Mouse (Mus musculus) bone marrow macrophage, adult 2 months (primary cell): ENCODE results near the gene Cfap43. TPM values are rescaled to one million over a fixed set of nuclear protein-coding genes. Genes with fewer than 3 reads are reported as not detected.
A peak's percentile ranks its signal among the peaks of the same experiment; 100 is the strongest.

Experiments used
- H3K27ac ChIP-seq: 2 replicates; pipeline ENCODE4 v1.5.1; 2012; ENCODE audit warnings: low read depth, low read length; ENCODE audit not compliant: insufficient read depth
- H3K4me1 ChIP-seq: 2 replicates; pipeline ENCODE4 v1.6.1; 2012; ENCODE audit warnings: low read length; ENCODE audit not compliant: control insufficient read depth, insufficient read depth
- H3K4me3 ChIP-seq: 2 replicates; pipeline ENCODE4 v1.5.1; 2012; ENCODE audit warnings: mild to moderate bottlenecking, low read length, moderate library complexity; ENCODE audit not compliant: insufficient read depth
- CTCF ChIP-seq: IDR thresholded peaks from 2 replicates; pipeline ENCODE4 v1.5.1; 2012; ENCODE audit warnings: low read depth, mild to moderate bottlenecking, low read length, moderate library complexity
- POLR2A ChIP-seq: IDR thresholded peaks from 2 replicates; pipeline ENCODE4 v1.6.1; 2012; ENCODE audit warnings: mild to moderate bottlenecking, low read depth, low read length, borderline replicate concordance
- polyA plus RNA-seq: library from polyadenylated mRNA; stranded (reverse); fragments of >200 nt; gene quantifications from 2 replicates; pipeline ENCODE4 v1.2.4, GENCODE M21; 2012; ENCODE audit not compliant: missing spikeins, insufficient read depth, insufficient read length

Gene Cfap43
- polyA plus RNA-seq, 1 experiment = not detected

DNA sequence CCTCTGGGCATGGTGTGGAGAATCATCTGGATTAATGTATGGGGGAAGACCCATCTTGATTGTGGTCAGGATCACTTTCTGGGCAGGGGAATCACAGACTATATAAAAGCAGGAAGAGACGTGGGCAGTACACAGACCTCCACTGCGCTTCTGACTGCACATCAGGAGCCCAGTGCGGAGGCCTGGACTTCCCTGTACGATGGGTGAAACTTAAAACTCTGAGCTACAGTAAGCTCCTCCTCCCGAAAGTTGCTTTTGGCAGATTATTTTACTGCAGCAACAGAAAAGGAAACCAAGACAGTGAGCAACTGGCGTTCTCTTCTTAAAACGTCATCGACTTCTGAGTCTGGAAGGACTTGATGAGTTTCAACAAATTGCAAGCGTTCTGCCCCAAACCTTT lies 164.2 kb downstream of the Cfap43 start:
- Histone ChIP-seq H3K4me1 (no peaks in the 10 kb centered on the region), H3K4me3 (no peak overlapping the region), H3K27ac (no peak overlapping the region)
- TF ChIP-seq CTCF (no peak), POLR2A (no peak)

DNA sequence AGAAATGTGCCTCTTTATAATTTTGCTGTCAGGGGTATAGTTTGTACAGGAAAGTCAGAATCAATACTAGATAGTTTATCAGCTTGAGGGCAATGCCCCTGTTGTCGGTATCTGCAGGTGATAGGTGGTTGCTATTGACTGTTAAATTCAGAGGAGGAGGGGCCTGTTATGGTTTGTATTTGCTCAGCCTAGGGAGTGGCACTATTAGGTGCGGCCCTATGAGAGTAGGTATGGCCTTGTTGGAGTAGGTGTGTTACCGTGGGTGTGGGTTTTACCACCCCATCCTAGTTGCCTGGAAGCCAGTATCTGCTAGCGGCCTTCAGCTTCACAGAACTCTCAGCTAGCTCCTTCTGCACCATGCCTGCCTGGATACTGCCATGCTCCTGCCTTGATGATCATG lies 165.2 kb downstream of the Cfap43 start:
- Histone ChIP-seq H3K4me1 (no peaks in the 10 kb centered on the region), H3K4me3 (no peak overlapping the region)
- no peak for TF ChIP-seq POLR2A
- TF ChIP-seq CTCF = no peak

GRCm38 (mm10) chr19:47752456-47752855 lies 166.6 kb downstream of the Cfap43 start:
- Histone ChIP-seq H3K27ac (no peak overlapping the region), H3K4me3 (no peak overlapping the region), H3K4me1 (no peaks in the 10 kb centered on the region)
- TF ChIP-seq CTCF (no peak), POLR2A (no peak)

More for the DNA sequence above, 165.2 kb downstream of the Cfap43 start:
- H3K27ac ChIP-seq = no peak overlapping the region

DNA sequence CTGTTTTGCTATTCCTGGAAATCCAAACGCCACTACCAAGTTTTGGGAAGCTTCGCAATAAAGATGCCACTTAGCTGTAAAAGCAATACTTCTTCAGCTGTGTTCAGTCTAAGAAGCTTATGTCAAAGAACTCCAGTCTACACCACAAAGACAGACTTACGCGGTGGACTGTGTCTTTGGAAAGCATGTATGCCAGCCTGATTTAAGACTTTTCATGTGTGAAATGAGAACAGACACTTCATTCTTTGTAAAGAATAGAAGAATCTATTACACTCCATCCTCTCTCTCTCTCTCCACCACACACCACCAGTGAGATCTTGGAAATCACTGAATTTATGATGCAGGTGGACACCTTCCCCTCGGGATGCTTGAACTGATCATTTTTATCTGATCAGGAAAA lies 168.7 kb downstream of the Cfap43 start:
- no peaks in the 10 kb centered on the region for H3K4me1 ChIP-seq
- no peak overlapping the region for H3K27ac ChIP-seq
- no peak for TF ChIP-seq POLR2A
- no peak for TF ChIP-seq CTCF
- no peak overlapping the region for H3K4me3 ChIP-seq

DNA sequence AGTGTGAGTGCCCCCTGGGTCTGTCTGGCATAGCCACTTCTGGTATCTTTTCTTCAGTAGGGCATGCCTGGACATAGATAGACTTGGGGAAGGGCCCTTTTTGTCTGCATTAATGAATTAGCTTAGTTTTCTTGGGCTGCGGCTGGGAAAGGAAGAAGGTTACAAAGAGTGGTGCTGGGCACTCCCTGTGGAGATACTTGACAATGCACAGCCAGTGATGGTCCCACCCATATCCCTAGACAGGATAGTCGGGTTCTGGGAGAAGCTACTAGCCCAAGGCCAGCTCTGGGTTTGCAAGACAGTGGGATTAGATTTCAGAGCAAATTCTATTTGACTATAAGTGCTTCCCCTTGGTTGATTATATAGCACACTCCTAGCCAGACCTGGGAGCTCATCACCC lies 170.1 kb downstream of the Cfap43 start:
- TF ChIP-seq POLR2A (no peak), CTCF (no peak)
- H3K4me3 ChIP-seq = no peak overlapping the region

DNA sequence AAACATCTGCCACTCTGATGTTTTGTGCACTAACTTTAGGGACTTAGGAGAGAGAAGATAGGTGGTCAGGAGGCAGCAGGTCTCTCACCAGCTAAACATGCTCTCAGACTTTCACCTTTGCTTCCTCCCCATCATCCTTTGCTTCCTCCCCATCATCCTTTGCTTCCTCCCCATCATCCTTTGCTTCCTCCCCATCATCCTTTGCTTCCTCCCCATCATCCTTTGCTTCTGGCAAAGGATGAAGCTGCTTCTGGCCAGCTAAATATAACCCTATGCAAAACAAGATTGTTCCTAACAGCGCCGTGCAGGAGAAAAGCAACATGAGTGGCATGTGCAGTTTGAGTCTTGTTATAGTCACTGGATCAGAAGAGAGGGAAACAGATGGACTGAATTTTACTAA lies 172.0 kb downstream of the Cfap43 start:
- no peak overlapping the region for H3K4me3 ChIP-seq
- H3K4me1 ChIP-seq = no peaks in the 10 kb centered on the region
- no peak for TF ChIP-seq POLR2A
- no peak for TF ChIP-seq CTCF
- no peak overlapping the region for H3K27ac ChIP-seq

More for the DNA sequence above, 170.1 kb downstream of the Cfap43 start:
- no peak overlapping the region for H3K27ac ChIP-seq
- H3K4me1 ChIP-seq = no peaks in the 10 kb centered on the region

DNA sequence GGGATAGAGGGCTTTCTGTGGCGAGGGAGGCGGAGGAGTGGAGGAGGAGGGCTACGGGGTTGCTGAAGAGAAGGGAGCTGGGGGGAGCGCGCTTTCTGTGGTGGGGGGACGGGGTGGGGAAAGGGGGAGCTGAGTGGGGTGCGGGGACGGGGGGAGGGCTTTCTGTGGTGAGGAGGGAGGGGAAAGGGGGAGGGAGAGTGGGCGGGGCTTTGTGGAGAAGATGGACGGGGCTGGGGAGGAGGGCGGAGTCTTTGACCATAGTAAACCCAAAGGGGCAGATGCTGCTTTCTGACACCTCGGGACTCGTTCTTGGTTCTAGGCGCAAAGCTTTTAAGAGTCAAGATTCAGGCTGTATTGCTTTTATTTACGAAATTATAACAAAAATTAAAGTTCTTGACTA lies 187.2 kb downstream of the Cfap43 start:
- TF ChIP-seq POLR2A (no peak), CTCF (no peak)
- H3K27ac ChIP-seq = peak overlapping the region; percentile 75
- peaks cover 2% of the 10 kb centered on the region; the same call in 1 of the 2 replicates for H3K4me1 ChIP-seq

GRCm38 (mm10) chr19:47731071-47731881 lies 187.8 kb downstream of the Cfap43 start, which contains the start of gene Sfr1:
Gene Sfr1 (plus strand): TSS chr19:47731682.
- Histone ChIP-seq H3K4me3 (peak within 1 kb of the TSS; percentile 98), H3K4me1 (peaks cover 2% of the 10 kb centered on the region; the same call in 1 of the 2 replicates), H3K27ac (peak within 1 kb of the TSS; percentile 75)
- TF ChIP-seq CTCF = peak; percentile 22; the same call in 1 of the 2 replicates
- no peak for TF ChIP-seq POLR2A

More for the DNA sequence above, 187.2 kb downstream of the Cfap43 start:
- peak overlapping the region; percentile 98 for H3K4me3 ChIP-seq

DNA sequence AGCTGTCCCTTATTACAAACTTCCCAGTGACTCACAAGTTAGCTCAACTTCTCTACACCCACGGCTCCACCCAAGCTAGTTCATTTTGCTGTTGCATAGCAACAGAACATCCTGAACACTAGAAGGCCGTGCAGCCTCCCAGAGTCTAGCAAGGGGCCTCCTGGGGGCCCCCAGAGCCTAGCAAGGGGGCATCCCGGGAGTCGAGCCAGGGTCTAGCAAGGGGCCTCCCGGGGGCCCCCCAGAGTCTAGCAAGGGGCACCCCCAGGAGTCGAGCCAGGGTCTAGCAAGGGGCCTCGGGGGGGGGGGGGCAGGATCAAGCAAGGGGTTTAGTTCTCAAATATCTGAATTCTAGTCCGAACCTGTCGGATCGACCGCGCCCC lies 188.4 kb downstream of the Cfap43 start:
- Histone ChIP-seq H3K4me3 (peak overlapping the region; percentile 57), H3K4me1 (peaks cover 2% of the 10 kb centered on the region; the same call in 1 of the 2 replicates), H3K27ac (peak overlapping the region; percentile 64)
- TF ChIP-seq CTCF (no peak), POLR2A (no peak)

DNA sequence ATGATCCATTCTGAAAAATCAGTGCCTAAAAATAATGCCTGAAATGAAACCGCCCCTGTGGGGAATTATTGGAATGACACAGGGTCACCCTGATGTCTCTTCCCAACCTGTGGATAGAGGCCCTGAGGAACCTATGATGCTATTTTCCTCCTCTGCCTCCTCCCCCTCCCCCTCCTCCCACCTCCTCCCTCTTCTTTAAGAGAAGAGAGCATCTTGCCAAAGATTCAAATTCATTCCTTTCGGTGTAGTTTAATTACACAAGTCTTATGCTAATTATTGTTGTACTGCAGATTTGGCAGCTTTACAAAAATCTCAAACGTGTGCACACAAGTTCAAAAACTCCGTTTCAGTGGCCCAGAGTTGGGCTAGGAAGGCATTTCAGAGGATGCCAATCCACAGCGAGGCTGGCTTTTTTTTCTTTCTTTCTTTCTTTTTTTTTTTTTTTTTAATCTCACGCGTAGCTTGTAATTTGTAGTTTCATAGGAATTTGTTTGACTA lies 193.4 kb downstream of the Cfap43 start:
- Histone ChIP-seq H3K4me1 (no peaks in the 10 kb centered on the region), H3K27ac (no peak overlapping the region), H3K4me3 (no peak overlapping the region)
- no peak for TF ChIP-seq CTCF
- no peak for TF ChIP-seq POLR2A

GRCm38 (mm10) chr19:47724903-47725302 lies 194.2 kb downstream of the Cfap43 start:
- no peak overlapping the region for H3K27ac ChIP-seq
- no peak for TF ChIP-seq CTCF
- TF ChIP-seq POLR2A = no peak
- H3K4me3 ChIP-seq = no peak overlapping the region
- no peaks in the 10 kb centered on the region for H3K4me1 ChIP-seq
